Mouse (Mus musculus) cerebellum, postnatal 25 days (tissue): ENCODE data around the gene Fanca.
A peak's percentile ranks its signal among the peaks of the same experiment; 100 is the strongest.

Experiments used
- DNase-seq, 2 experiments: peaks; one replicate each; pipeline ENCODE4 v3.0.0; 2021; ENCODE audit warnings: mixed read lengths in 2 of 2

The Fanca gene

GRCm38 (mm10) chr8:123318467-123318911, at the start of gene Fanca:
Gene Fanca (minus strand): TSS chr8:123318576.
- DNase-seq = peak; percentile 94 to 97

- DNase-seq = peak; percentile 88 to 89
Observed at GRCm38 (mm10) chr8:123361082-123361739, 42.8 kb upstream of the Fanca start.

GRCm38 (mm10) chr8:123353216-123353615, 34.8 kb upstream of the Fanca start:
- no peak for DNase-seq

GRCm38 (mm10) chr8:123352786-123353185, 34.4 kb upstream of the Fanca start:
- DNase-seq = peak; percentile 23 to 60

GRCm38 (mm10) chr8:123352118-123352517, 33.7 kb upstream of the Fanca start:
- no peak for DNase-seq

GRCm38 (mm10) chr8:123349073-123349472, 30.7 kb upstream of the Fanca start:
- no peak for DNase-seq

- no peak for DNase-seq
Observed at GRCm38 (mm10) chr8:123348237-123348843, 30.0 kb upstream of the Fanca start.

- DNase-seq = no peak
Observed at GRCm38 (mm10) chr8:123347293-123347692, 28.9 kb upstream of the Fanca start.

- DNase-seq = no peak
Observed at GRCm38 (mm10) chr8:123345856-123346255, 27.5 kb upstream of the Fanca start.

GRCm38 (mm10) chr8:123345135-123345534, 26.8 kb upstream of the Fanca start:
- no peak for DNase-seq

GRCm38 (mm10) chr8:123343422-123343821, 25.0 kb upstream of the Fanca start:
- no peak for DNase-seq

- DNase-seq = no peak
Observed at GRCm38 (mm10) chr8:123342911-123343310, 24.5 kb upstream of the Fanca start.

GRCm38 (mm10) chr8:123342253-123342652, 23.9 kb upstream of the Fanca start:
- DNase-seq = no peak

- no peak for DNase-seq
Observed at GRCm38 (mm10) chr8:123341040-123342015, 23.0 kb upstream of the Fanca start.

- no peak for DNase-seq
Observed at GRCm38 (mm10) chr8:123340071-123340470, 21.7 kb upstream of the Fanca start.

- DNase-seq = no peak
Observed at GRCm38 (mm10) chr8:123337475-123337874, 19.1 kb upstream of the Fanca start.

- DNase-seq = no peak
Observed at GRCm38 (mm10) chr8:123334467-123334866, 16.1 kb upstream of the Fanca start.

GRCm38 (mm10) chr8:123333864-123334263, 15.5 kb upstream of the Fanca start:
- peak in 1 of 2 experiments; percentile 21 for DNase-seq

- no peak for DNase-seq
Observed at GRCm38 (mm10) chr8:123333091-123333587, 14.8 kb upstream of the Fanca start.

- DNase-seq = peak; percentile 83 to 93
Observed at GRCm38 (mm10) chr8:123332262-123333090, 14.1 kb upstream of the Fanca start, which contains the start of gene Spire2. Gene Spire2 (plus strand): TSS chr8:123332713.

- no peak for DNase-seq
Observed at GRCm38 (mm10) chr8:123331810-123332209, 13.4 kb upstream of the Fanca start.

- no peak for DNase-seq
Observed at GRCm38 (mm10) chr8:123331301-123331700, 12.9 kb upstream of the Fanca start.
